Mouse (Mus musculus) CD4-positive, CD25-positive, alpha-beta regulatory T cell (primary cell): ENCODE measurements around the gene Pdhb. TPM values are rescaled to one million over a fixed set of nuclear protein-coding genes. Genes with fewer than 3 reads are reported as not detected.

Experiments used
- polyA plus RNA-seq: library from polyadenylated mRNA; unstranded; fragments of 100-300 nt; shearing (Covaris generic); gene quantifications from one replicate; pipeline ENCODE4 v1.2.1, GENCODE M21; 2017

Pdhb gene
- 181 TPM for polyA plus RNA-seq

DNA sequence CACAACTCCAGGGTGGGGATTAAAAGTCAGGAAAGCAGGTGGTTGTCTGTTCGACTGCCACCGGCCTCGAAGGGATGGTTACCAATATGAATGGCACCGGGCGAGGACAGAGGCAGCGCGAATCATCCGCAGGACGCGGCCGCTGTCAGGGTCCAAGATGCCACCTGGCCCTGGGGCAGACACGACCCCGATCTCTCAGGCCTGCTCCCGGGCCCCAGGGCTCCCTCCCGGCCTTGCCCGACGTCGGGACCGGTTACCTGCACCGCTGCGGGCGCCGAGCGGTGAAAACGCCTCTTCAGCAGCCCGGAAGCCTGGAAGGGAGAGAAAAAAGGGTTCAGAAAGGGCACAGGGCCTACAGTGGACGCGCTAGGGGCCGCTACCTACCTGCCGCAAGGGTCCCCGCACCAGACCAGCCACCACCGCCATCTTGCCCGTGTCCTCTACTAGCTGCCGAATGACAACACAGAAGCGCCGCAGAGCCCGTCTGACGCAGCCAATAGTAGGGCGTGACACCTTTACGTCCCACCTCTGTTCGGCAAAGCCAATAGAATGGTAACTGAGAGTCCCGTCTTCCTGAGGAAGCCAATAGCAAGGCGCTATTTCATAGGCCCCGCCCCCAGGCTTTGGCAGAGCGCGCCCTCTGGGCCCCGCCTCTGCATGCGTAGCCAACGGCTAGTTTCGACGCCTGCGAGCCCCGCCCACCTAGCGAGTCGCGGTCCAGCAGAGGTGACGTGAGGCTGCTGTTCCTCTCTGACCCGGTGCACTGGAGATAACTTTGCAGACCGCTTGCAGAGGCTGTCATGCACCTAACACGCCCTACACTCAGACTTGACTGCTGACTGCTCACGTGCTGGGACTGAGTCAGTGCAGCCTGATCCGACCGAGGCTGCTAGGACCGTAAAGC is at the start of gene Pdhb:
Pdhb (minus strand) TSS at position 519 of the 904 bp plus-strand sequence.

DNA sequence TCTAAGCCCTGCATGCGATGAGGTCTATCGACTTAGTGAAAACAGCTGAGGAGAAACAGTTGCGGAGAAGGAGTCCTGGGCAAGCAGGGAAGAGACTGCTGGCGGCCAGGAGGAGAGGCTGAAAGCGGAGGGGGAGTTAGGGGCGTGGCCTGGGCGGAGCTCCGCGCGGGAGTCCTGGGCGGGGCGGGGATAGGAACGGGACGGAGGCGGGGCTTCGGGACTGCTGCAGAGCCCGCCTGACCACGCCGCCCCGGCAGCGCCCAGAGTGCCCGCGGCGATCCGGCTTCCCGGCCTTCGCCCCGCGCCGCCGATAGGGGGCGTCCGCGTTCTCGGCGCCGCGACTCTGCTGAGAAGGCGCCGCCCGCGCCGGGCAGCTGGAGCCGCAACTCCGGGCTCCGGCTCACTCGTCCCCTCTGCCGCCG is 41.0 kb upstream of the Pdhb start, which contains the start of gene Kctd6:
Kctd6 (plus strand) TSS at position 338 of the 422 bp plus-strand sequence.

Other genes starting within 250 kb of the Pdhb start
- gene Gm45521, start 215.7 kb downstream of the Pdhb start, polyA plus RNA-seq, result not detected
- gene Dnase1l3, start 178.5 kb downstream of the Pdhb start, polyA plus RNA-seq, result 0.25 TPM
- 21.7 TPM for gene Abhd6, start 170.1 kb downstream of the Pdhb start, polyA plus RNA-seq
- 46.0 TPM for gene Rpp14, start 92.7 kb downstream of the Pdhb start, polyA plus RNA-seq
- gene Pxk, start 74.8 kb downstream of the Pdhb start, polyA plus RNA-seq, result 68.0 TPM
- gene Kctd6, start 41.1 kb upstream of the Pdhb start, polyA plus RNA-seq, result 14.9 TPM
- not detected for gene Acox2, start 86.3 kb upstream of the Pdhb start, polyA plus RNA-seq
- not detected for gene Fam107a, start 145.0 kb upstream of the Pdhb start, polyA plus RNA-seq
- not detected for gene Oit1, start 205.7 kb upstream of the Pdhb start, polyA plus RNA-seq